Mouse (Mus musculus) heart, postnatal 4 days (tissue): Measurements from ENCODE around the gene Foxp1. TPM values are rescaled to one million over a fixed set of nuclear protein-coding genes. Genes with fewer than 3 reads are reported as not detected.

Experiments used
- DNase-seq: peaks from one replicate; pipeline ENCODE4 v3.0.0; 2021
- total RNA-seq, 2 experiments: library from RNA; stranded (reverse); gene quantifications; 2 replicates each; pipeline ENCODE4 v1.2.3; 2021

Foxp1 gene
- total RNA-seq, 2 experiments from 2014 or later = 66.1 to 67.0 TPM

GRCm38 (mm10) chr6:99388023-99388422 lies 134.5 kb downstream of the Foxp1 start:
- no peak for DNase-seq

GRCm38 (mm10) chr6:99385059-99385604 lies 137.4 kb downstream of the Foxp1 start:
- peak; percentile 49 for DNase-seq

- no peak for DNase-seq
Measured at GRCm38 (mm10) chr6:99383846-99384472, 138.6 kb downstream of the Foxp1 start.

GRCm38 (mm10) chr6:99380146-99380545 lies 142.4 kb downstream of the Foxp1 start:
- no peak for DNase-seq

GRCm38 (mm10) chr6:99378997-99379710 lies 143.4 kb downstream of the Foxp1 start:
- peak; percentile 61 for DNase-seq

- no peak for DNase-seq
Measured at GRCm38 (mm10) chr6:99377716-99378115, 144.8 kb downstream of the Foxp1 start.

GRCm38 (mm10) chr6:99377131-99377530 lies 145.4 kb downstream of the Foxp1 start:
- DNase-seq = no peak

GRCm38 (mm10) chr6:99376721-99377120 lies 145.8 kb downstream of the Foxp1 start:
- DNase-seq = no peak

- no peak for DNase-seq
Measured at GRCm38 (mm10) chr6:99375865-99376264, 146.7 kb downstream of the Foxp1 start.

- no peak for DNase-seq
Measured at GRCm38 (mm10) chr6:99375376-99375775, 147.1 kb downstream of the Foxp1 start.

- DNase-seq = peak; percentile 40
Measured at GRCm38 (mm10) chr6:99374448-99375271, 147.9 kb downstream of the Foxp1 start.

- DNase-seq = no peak
Measured at GRCm38 (mm10) chr6:99372427-99372826, 150.1 kb downstream of the Foxp1 start.

GRCm38 (mm10) chr6:99372016-99372415 lies 150.5 kb downstream of the Foxp1 start:
- DNase-seq = no peak

GRCm38 (mm10) chr6:99369931-99370330 lies 152.6 kb downstream of the Foxp1 start:
- no peak for DNase-seq

GRCm38 (mm10) chr6:99369156-99369555 lies 153.4 kb downstream of the Foxp1 start:
- DNase-seq = no peak

- no peak for DNase-seq
Measured at GRCm38 (mm10) chr6:99368118-99368753, 154.3 kb downstream of the Foxp1 start.

GRCm38 (mm10) chr6:99364545-99364944 lies 158.0 kb downstream of the Foxp1 start:
- no peak for DNase-seq

- no peak for DNase-seq
Measured at GRCm38 (mm10) chr6:99360581-99360980, 161.9 kb downstream of the Foxp1 start.

- no peak for DNase-seq
Measured at GRCm38 (mm10) chr6:99359765-99360499, 162.6 kb downstream of the Foxp1 start.

- no peak for DNase-seq
Measured at GRCm38 (mm10) chr6:99359036-99359698, 163.4 kb downstream of the Foxp1 start.

GRCm38 (mm10) chr6:99357931-99358330 lies 164.6 kb downstream of the Foxp1 start:
- no peak for DNase-seq
